Mouse (Mus musculus) myocyte (in vitro differentiated cells): ENCODE data around the gene Prl2c3. TPM values are rescaled to one million over a fixed set of nuclear protein-coding genes. Genes with fewer than 3 reads are reported as not detected.
A peak's percentile ranks its signal among the peaks of the same experiment; 100 is the strongest.
"Not testable (repeated sequence)": the region's sequence is repeated elsewhere in the genome, so short reads cannot be mapped to it uniquely, and the experiment has no call there.

Source experiments
- H3K27me3 ChIP-seq: one replicate; pipeline ENCODE4 v1.6.1; 2011; ENCODE audit not compliant: control insufficient read depth, insufficient read depth, insufficient read length
- H3K36me3 ChIP-seq: one replicate; pipeline ENCODE4 v1.6.1; 2011; ENCODE audit not compliant: control insufficient read depth, insufficient read depth
- H3K4me2 ChIP-seq: one replicate; pipeline ENCODE4 v1.6.1; 2011; ENCODE audit warnings: low read depth, control low read depth
- H3K4me3 ChIP-seq: one replicate; pipeline ENCODE4 v1.5.1; 2011; ENCODE audit warnings: mild to moderate bottlenecking, control low read depth, moderate library complexity
- H3K79me2 ChIP-seq: one replicate; pipeline ENCODE4 v1.6.1; 2011; ENCODE audit not compliant: control insufficient read depth, insufficient read depth
- H3ac ChIP-seq: one replicate; pipeline ENCODE4 v1.6.1; 2011; ENCODE audit not compliant: control insufficient read depth, insufficient read length
- CEBPB ChIP-seq: IDR thresholded peaks from 2 replicates; pipeline ENCODE4 v1.6.1; 2011; ENCODE audit warnings: mild to moderate bottlenecking, moderate library complexity; ENCODE audit not compliant: poor library complexity, insufficient read depth, severe bottlenecking
- REST ChIP-seq: IDR thresholded peaks from one replicate; pipeline ENCODE4 v1.6.1; 2011; ENCODE audit warnings: mild to moderate bottlenecking, control low read depth, moderate library complexity; ENCODE audit not compliant: insufficient read depth, insufficient read length
- TCF12 ChIP-seq: IDR thresholded peaks from one replicate; pipeline ENCODE4 v1.6.1; 2011; ENCODE audit warnings: mild to moderate bottlenecking, control low read depth; ENCODE audit not compliant: poor library complexity, insufficient read depth, severe bottlenecking
- polyA plus RNA-seq: library from polyadenylated mRNA; unstranded; fragments of >200 nt; fragmentation: generic; extraction: Trizol; gene quantifications from one replicate; pipeline ENCODE4 v1.2.1, GENCODE M21; 2012; ENCODE audit warnings: missing spikeins

The Prl2c3 gene
- polyA plus RNA-seq, 1 experiment: 0.95 TPM

DNA sequence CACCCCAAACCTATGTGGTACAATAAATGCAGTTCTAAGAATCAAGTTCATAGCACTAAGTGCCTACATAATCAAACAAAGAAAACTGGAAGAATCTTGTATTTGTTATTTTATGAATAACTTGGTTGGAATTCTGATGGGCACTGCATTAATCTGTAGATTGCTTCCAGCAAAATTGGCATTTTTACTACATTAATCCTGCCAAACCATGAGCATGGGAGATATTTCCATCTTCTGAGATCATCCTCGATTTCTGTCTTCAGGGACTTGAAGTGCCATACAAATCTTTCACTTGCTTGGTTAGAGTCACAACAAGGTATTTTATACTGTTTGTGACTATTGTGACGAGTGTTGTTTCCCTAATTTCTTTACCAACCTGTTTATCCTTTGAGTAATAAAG, 9.7 kb upstream of the Prl2c3 start:
- H3ac ChIP-seq: no peak overlapping the region
- no peak overlapping the region for H3K4me3 ChIP-seq
- H3K36me3 ChIP-seq: no peaks in the 10 kb centered on the region
- no peaks in the 10 kb centered on the region for H3K27me3 ChIP-seq
- TF ChIP-seq REST: no peak
- no peaks in the 10 kb centered on the region for H3K79me2 ChIP-seq
- no peak overlapping the region for H3K4me2 ChIP-seq

DNA sequence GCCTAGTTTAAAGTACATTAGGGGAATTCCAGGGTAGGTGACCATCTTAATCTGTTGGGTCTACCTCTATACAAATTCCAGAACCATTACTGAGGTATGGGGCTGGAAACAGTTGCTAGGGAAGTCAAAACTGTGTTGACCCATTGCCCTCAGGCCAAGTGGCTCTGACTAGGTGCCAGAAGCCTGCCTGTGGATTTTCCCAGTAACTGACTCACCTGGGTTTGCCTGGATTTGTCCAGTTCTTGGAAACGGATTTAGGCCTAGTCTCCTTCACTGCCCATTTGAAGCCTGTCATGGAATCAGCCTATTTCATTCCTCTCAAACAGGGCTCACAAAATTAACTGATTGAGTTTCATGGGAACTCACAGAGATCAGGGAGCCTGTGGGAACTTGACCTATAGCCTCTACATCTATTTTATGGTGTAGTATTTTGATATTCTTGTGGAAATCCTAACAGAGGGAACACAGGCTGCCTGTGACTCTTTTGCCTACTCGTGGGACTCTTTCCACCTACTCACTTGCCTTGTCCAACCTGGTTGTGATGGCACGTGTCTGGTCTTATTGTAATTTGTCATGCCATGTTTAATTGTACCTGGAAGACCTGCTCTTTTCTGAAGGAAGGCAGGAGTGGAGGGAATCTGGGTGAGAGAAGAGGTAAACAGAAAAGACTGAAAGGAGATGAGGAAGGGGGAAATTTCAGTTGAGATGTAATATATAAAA, 9.1 kb upstream of the Prl2c3 start:
- H3K4me3 ChIP-seq, H3ac ChIP-seq, H3K36me3 ChIP-seq, H3K79me2 ChIP-seq, H3K4me2 ChIP-seq, H3K27me3 ChIP-seq: not testable (repeated sequence)

DNA sequence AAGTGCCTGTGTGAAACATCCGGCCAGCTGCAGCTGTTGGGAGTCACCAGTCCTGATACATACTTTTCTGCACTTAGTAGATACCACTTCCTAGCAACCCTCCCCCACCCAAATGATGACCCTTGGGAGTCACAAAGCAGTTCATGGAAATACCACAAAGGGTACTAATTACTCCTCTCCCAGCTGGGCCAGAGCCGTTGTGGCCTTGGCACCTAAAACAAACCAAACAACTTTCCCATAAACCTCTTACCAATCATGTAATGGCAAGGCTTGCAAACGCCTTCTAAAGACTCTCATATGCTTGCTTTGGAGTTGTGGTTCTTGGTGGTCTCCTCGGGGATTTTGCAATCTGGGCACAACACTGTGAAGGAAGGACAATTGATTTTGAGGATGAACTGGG, 6.6 kb upstream of the Prl2c3 start:
- not testable (repeated sequence) for H3K79me2 ChIP-seq, H3K27me3 ChIP-seq, H3K4me2 ChIP-seq, H3K4me3 ChIP-seq, H3K36me3 ChIP-seq, H3ac ChIP-seq
- peak; percentile 50 for TF ChIP-seq TCF12
- 0 out of 2 replicates have a peak, but pooled peaks have one; percentile 29 for TF ChIP-seq CEBPB

DNA sequence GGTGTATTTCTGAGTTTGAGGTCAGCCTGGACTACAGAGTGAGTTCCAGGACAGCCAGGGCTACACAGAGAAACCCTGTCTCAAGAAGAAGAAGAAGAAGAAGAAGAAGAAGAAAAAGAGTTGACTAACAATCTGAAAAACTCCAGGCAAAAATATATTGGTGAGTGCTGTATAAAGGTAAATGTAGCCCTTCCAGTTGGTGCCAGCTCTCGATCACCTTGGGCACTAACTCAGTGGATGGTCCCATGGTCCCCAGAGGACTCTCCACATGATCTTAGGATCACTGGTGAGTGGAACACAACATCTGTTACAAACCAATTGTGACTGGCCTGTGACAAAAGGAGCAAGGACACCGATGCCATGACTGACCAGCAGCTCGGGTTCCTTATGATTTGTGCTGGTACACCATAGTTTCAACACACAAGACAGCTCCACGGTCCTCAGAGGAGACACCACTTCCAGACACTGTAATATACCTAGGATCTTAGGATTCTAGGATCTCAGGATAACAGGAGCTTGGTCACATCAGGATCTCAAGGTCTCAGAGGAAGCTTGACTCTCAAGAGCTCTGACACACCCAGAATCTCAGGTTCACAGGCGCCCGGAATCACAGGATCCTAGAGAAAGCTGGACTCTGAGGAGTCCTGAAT, 30.3 kb downstream of the Prl2c3 start:
- not testable (repeated sequence) for H3K4me2 ChIP-seq, H3K4me3 ChIP-seq, H3K79me2 ChIP-seq, H3ac ChIP-seq, H3K27me3 ChIP-seq, H3K36me3 ChIP-seq

Other genes with a start within 250 kb of the Prl2c3 start
- gene Ero1lb, start 234.2 kb downstream of the Prl2c3 start, polyA plus RNA-seq: 1.4 TPM
- gene Prl2c2, start 205.3 kb upstream of the Prl2c3 start, polyA plus RNA-seq: 1.3 TPM